Mouse (Mus musculus) A20 (cell line): ENCODE data around the gene Appbp2.
"Not testable (repeated sequence)": the region's sequence is repeated elsewhere in the genome, so short reads cannot be mapped to it uniquely, and the experiment has no call there.

Experiments
- DNase-seq: peaks from one replicate; pipeline ENCODE4 v3.0.0-alpha.2; 2011; ENCODE audit warnings: low read depth, low spot score

The Appbp2 gene

DNA sequence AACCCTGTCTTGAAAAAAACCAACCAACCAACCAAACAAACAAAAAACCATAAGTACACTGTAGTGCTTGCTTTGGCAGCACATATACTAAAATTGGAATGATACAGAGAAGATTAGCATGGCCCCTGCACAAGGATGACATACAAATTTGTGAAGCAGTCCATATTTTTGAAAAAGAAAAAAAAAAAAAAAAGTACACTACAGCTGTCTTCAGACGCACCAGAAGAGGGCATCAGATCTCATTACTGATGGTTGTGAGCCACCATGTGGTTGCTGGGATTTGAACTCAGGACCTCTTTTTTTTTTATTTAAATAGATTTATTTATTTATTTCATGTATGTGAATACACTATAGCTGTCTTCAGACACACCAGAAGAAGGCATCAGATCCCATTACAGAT lies 71.9 kb downstream of the Appbp2 start:
- DNase-seq, result not testable (repeated sequence)

DNA sequence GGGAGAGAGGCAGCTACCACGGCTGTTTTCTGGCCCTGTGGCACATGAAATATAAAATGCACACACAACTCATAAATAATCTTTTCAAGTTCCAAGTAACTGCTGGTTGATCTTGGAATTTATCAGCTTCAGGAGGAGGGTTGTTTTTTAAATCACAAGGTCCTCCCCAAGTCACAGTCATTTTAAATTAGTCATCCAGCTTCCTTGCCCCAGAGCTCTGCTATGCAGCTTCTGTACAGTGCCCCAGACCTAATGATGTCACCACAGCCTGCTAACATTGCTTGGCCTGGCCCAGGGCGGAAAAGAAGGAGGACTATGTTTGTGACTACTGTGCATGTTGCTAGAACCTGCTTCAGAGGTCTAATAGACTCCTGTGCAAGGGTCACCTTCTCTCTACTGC lies 77.6 kb downstream of the Appbp2 start:
- DNase-seq, result no peak

DNA sequence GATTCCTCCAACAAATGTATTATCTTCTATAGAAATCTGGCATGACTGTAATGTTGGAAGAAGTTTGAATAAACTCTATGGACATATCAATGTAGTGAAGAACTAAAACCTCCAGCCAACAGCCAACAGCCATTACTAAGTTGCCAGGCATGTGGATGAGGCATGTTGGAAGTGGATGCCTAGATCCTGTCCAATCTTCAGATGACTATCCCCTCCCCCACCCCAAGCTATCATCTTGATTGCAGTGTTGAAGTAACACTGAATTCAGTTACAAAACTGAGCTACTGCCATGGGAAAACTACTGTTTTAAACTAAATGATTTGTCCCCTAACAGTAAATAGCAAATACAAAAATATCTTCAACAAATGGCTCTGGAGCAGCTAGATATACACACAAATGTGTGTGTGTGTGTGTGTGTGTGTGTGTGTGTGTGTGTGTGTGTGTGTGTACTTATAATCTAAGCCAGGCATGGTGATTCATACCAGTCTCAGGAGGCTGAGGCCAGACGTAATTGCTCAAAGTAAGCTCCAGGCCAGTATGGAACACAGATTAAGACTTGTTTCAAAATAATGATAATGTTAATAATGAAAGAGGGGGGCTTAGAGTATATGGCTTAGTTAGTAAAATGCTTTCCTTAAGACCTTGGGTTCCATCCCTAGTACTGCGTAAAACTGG lies 82.5 kb downstream of the Appbp2 start:
- DNase-seq, result no peak

DNA sequence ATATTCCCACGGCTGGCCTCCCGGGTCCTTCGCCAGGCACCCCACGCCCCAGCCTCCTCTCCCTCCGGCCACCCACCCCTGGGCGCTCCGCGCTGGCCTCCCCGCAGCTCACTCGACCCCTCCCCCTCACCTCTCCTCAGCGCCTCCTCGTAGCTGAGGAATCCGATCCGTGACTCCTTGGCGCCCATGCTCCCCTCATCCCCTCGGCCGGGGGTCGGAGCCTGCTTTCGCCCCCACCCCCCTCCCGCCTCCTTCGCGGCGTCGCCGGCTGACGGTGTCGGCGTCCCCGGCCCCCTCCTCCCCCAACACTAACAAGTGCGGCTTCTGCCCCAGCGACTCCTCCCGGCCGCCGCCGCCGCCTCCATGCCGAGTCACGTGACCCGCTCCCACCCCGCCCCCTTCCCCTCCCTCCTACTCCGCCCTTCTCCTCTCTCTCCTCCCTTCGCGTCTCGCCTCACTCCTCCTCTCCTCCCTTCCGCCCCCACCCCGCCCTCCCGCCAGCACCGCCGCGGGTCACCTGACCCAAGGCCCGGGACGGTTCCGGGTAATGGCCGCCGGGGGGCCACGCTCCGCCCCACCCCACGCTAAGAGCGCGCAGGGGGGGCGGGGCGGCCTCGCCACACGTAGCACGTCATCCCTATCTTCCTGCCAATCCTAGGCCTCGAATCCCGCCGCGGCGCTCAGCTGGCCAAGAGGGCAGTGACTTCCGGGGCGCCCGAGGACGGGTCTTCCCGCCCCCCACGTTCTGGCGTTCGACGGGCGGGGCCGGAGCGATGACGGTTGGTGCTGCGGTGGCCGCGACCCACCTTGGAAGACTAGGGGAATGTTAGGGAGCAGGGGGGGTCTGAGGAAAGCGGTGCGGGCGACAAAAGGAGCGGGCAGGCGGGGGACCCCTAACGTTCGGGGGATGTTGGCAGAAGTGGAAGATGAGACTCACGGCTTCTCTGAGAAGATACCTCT lies 95.1 kb downstream of the Appbp2 start, which contains the start of gene Usp32:
Usp32 (minus strand) TSS at position 581 of the 960 bp plus-strand sequence.
- DNase-seq, result peak; percentile 99

DNA sequence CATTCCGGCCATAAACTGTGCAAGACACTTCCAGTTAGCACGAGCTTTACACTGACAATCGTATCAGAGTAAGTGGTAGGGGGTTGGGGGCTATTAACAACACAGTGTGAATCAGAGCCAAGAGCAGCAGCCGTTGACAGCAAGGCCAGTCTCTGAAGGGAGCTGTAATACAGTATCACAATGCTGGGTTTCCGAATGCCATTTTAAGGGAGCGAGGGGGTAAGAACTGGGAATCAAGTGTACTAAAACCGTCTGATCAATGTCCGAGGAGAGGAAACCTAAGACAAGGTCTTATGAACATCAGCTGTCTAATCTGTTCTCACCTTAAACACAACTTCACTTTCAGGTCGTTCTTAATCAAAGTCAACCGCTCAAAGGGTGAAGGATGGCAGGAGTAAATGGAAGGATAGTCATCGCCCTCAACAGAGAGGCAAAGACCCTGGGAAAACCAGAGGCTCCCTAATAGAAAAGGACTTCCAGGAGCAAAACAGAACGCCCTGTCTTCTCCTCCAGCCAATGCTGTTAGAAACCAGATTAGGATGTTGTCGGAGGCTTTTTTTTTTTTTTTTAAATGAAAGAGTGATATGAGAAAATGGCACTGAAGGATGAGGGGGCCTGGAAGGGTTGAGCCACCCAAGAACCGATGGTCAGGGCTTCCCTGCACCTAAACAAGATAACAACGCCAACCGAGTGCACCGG lies 96.0 kb downstream of the Appbp2 start:
- peak; percentile 52 for DNase-seq
